Mouse (Mus musculus) kidney, adult 2 months (tissue): ENCODE measurements at regions not wholly inside any gene's neighbourhood (a gene's known extent, or its start where the extent isn't known, plus 50 kb on each side); places are given as distances from the start of the nearest gene placed in this dataset.

Source experiments
- CTCF ChIP-seq: fragments of 200-500 bp; conservative IDR thresholded peaks from 2 replicates; pipeline ENCODE4 v1.5.1; 2011; ENCODE audit warnings: low read depth, mild to moderate bottlenecking, control low read depth, low read length, moderate library complexity, mixed read lengths; ENCODE audit not compliant: insufficient read depth, insufficient read length
- POLR2A ChIP-seq: fragments of 200-500 bp; IDR thresholded peaks from one replicate; pipeline ENCODE4 v1.6.1; 2011; ENCODE audit warnings: low read depth, low read length, control low read depth

DNA sequence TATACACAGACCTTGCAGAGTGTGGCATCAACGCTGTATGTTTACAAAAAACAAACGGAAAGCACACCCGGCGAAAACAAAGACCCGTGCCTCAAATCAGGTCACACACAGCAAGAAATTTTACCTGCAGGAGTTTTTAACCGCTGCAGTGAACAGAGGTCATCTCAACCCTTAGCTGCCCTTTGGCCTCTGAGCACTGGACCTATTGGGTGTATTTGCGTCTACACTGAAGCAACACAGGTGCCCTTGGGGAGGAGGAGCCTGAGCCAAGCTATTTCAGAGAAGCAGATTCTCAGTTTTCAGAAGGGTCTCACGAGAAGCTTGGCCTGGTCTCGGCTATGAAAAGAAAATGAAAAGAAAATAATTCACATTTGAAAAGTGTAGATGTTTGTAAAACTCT is 412.1 kb upstream of the Atp11b start:
- no peak for TF ChIP-seq CTCF
- no peak for TF ChIP-seq POLR2A
